Mouse (Mus musculus) olfactory bulb, adult 2 months (tissue): ENCODE results near the gene Ccdc86. TPM values are rescaled to one million over a fixed set of nuclear protein-coding genes. Genes with fewer than 3 reads are reported as not detected.

ENCODE experiments used
- H3K27ac ChIP-seq: fragments of 200-500 bp; 2 replicates; pipeline ENCODE4 v1.5.1; 2012; ENCODE audit warnings: low read depth, low read length; ENCODE audit not compliant: insufficient read depth
- H3K4me1 ChIP-seq: fragments of 200-500 bp; 2 replicates; pipeline ENCODE4 v1.6.1; 2012; ENCODE audit warnings: low read length; ENCODE audit not compliant: control insufficient read depth, insufficient read depth
- H3K4me3 ChIP-seq: fragments of 200-500 bp; 2 replicates; pipeline ENCODE4 v1.5.1; 2012; ENCODE audit warnings: mild to moderate bottlenecking, low read depth, low read length, moderate library complexity; ENCODE audit not compliant: insufficient read depth
- CTCF ChIP-seq: fragments of 200-500 bp; IDR thresholded peaks from 2 replicates; pipeline ENCODE4 v1.5.1; 2012; ENCODE audit warnings: low read depth, mild to moderate bottlenecking, low read length, moderate library complexity; ENCODE audit not compliant: insufficient read depth
- POLR2A ChIP-seq: fragments of 200-500 bp; IDR thresholded peaks from 2 replicates; pipeline ENCODE4 v1.6.1; 2012; ENCODE audit warnings: mild to moderate bottlenecking, low read depth, low read length, moderate library complexity; ENCODE audit not compliant: insufficient read depth
- WGBS: fragments of 180-500 bp; shearing (Covaris S2); methylation state at CpG from one replicate; pipeline ENCODE4 v1.1.7; 2018; 5-methylcytosine and 5-hydroxymethylcytosine counted together
- polyA plus RNA-seq: library from polyadenylated mRNA; stranded (reverse); fragments of >200 nt; gene quantifications from 2 replicates; pipeline ENCODE4 v1.2.4, GENCODE M21; 2012; ENCODE audit warnings: low replicate concordance; ENCODE audit not compliant: missing spikeins, insufficient read depth, insufficient read length

Ccdc86 gene
- polyA plus RNA-seq, 1 experiment: not detected

DNA sequence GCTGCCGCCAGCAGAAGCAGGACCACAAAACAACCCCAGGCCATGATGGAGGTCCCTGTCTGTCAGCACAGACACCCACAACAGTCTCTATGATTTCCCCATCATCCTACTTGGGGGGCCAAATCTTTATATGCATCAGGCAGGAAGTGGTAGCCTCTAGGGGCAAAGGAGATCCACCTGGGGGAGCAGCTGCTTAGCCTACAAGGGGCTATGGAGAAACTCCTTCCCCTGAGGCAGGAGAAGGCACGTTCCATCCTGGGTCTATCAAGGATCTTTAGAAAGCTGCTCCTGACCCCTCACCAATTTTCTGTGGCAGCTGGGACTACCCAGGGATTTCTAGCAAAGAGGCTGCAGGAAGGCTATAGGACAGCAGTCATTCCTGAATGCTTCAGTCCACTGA, 28.5 kb downstream of the Ccdc86 start, which contains the start of gene Zp1:
TSS of gene Zp1 (minus strand) at position 101 of the 400 bp plus-strand sequence.
- 76% methylated on average over 2 of the region's 2 CpGs for WGBS
- TF ChIP-seq CTCF (no peak), POLR2A (no peak)
- Histone ChIP-seq H3K4me1 (no peaks in the 10 kb centered on the region), H3K27ac (no peak within 1 kb of the TSS), H3K4me3 (no peak within 1 kb of the TSS)

DNA sequence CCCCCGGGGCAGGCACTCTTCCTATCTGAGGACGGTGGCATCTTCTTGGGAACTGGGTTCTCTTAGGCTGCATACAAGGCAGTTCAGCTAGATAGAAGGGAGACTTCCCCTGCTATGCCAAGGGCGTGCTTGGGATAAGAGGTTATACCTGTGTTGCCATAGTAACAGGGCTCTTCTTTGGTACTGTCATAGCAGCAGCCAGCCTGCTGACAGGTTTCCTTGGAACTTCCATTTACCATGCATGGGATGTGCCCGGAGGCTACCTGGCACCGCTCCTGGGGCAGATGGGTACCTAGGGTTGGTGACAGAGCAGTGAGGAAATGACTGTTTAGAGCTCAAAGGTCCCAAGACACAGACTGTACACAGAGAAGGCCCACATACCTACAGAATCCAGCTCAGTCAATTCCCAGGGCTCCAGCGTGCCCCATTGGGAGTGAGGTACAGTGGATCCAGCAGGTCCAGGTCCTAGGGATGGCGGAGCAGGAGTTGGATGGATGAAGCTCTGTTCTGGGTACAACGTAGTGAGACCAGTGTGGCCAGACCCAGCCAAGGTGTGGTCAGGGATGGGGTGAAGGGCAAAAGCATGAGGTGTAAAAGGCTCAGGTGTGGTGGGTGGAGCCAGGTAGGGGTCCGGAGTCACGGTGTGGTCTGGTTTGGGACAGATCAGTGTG, 30.6 kb downstream of the Ccdc86 start:
- no peak overlapping the region for H3K27ac ChIP-seq
- TF ChIP-seq CTCF: no peak
- no peak for TF ChIP-seq POLR2A
- no peak overlapping the region for H3K4me3 ChIP-seq
- H3K4me1 ChIP-seq: no peaks in the 10 kb centered on the region
- WGBS: 86% methylated on average over 10 of the region's 10 CpGs

DNA sequence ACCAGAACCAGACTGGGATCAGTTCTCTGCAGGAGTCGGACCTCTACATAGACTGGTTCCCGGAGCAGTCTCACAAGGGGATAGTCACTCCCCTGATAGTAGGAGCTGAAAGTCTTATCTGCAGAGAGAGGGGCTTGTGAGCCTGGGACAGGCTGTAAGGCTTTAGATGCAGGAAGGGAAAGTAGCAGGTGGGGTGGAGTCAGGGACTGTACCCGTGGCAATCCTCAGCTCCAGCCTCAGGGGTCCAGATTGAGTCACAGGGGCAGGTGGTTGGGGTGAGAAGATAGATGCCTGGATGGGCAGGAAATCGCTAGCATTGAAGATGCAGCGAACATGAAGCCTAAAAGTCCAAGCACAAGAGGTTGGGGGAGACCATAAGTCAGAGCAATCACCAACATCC, 32.6 kb downstream of the Ccdc86 start:
- no peak overlapping the region for H3K27ac ChIP-seq
- TF ChIP-seq POLR2A (no peak), CTCF (no peak)
- no peak overlapping the region for H3K4me3 ChIP-seq
- H3K4me1 ChIP-seq: 0 out of 2 replicates have a peak, but pooled peaks cover under 1% of the 10 kb centered on the region
- 72% methylated on average over 5 of the region's 5 CpGs for WGBS

DNA sequence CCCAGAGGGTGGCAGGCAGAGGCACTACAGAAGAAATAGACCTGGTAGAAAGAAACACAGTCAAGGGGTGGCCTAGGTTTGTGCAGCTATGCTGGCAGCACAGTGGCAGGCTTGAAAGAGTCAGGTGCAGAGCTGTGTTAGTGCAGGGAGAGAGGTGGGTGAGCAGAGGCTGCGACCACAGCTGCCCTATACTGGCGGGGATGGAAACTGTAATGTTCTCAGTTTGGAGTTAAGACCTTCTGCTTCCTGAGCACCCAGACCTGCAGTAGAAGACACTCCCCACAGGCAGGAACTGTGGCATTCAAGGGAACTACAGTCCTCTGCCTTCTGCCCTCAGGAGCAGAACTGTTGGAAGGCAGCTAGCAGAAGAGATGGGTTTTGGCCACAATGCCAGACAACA, 34.2 kb downstream of the Ccdc86 start:
- Histone ChIP-seq H3K4me1 (peaks cover 4% of the 10 kb centered on the region; the same call in 1 of the 2 replicates), H3K4me3 (no peak overlapping the region), H3K27ac (no peak overlapping the region)
- TF ChIP-seq POLR2A (no peak), CTCF (no peak)
- 78% methylated on average over 2 of the region's 2 CpGs for WGBS

GRCm38 (mm10) chr19:10914291-10914690, 34.8 kb downstream of the Ccdc86 start:
- Histone ChIP-seq H3K4me1 (peaks cover 4% of the 10 kb centered on the region; the same call in 1 of the 2 replicates), H3K27ac (no peak overlapping the region), H3K4me3 (no peak overlapping the region)
- TF ChIP-seq POLR2A (no peak), CTCF (no peak)
- WGBS: 69% methylated on average over 7 of the region's 7 CpGs

GRCm38 (mm10) chr19:10909087-10909721, 39.9 kb downstream of the Ccdc86 start:
- no peak overlapping the region for H3K27ac ChIP-seq
- H3K4me3 ChIP-seq: no peak overlapping the region
- peaks cover 9% of the 10 kb centered on the region; the same call in 1 of the 2 replicates for H3K4me1 ChIP-seq
- 70% methylated on average over 6 of the region's 6 CpGs for WGBS
- TF ChIP-seq CTCF (no peak), POLR2A (no peak)

DNA sequence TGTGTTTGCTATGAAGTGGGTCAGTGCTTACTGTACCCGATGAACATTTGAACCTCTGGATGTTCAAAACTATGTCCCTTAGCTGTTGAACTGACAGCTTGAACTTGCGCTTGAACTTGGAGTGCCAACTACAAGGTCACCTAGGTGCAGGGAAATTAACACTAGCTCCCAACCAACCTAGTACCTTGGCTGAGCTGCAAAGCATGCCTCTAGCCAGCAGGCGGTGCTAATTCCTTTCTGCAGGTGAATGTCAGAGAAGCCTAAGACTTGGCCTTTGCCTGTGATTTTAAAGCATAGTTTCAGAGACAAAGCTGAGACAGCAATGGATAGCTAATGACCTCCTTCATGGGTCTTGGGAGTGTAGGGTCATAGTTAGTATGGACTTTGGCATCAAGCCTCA, 41.2 kb downstream of the Ccdc86 start:
- 68% methylated on average over 3 of the region's 3 CpGs for WGBS
- H3K4me3 ChIP-seq: no peak overlapping the region

GRCm38 (mm10) chr19:10905728-10906000, 43.4 kb downstream of the Ccdc86 start:
- Histone ChIP-seq H3K4me3 (no peak overlapping the region), H3K27ac (peak overlapping the region; percentile 27), H3K4me1 (0 out of 2 replicates have a peak, but pooled peaks cover 4% of the 10 kb centered on the region)
- WGBS: 70% methylated on average over 5 of the region's 5 CpGs
- TF ChIP-seq POLR2A (no peak), CTCF (no peak)

More for the DNA sequence above, 41.2 kb downstream of the Ccdc86 start:
- Histone ChIP-seq H3K27ac (no peak overlapping the region), H3K4me1 (peaks cover 9% of the 10 kb centered on the region; the same call in 1 of the 2 replicates)
- TF ChIP-seq CTCF (no peak), POLR2A (no peak)

DNA sequence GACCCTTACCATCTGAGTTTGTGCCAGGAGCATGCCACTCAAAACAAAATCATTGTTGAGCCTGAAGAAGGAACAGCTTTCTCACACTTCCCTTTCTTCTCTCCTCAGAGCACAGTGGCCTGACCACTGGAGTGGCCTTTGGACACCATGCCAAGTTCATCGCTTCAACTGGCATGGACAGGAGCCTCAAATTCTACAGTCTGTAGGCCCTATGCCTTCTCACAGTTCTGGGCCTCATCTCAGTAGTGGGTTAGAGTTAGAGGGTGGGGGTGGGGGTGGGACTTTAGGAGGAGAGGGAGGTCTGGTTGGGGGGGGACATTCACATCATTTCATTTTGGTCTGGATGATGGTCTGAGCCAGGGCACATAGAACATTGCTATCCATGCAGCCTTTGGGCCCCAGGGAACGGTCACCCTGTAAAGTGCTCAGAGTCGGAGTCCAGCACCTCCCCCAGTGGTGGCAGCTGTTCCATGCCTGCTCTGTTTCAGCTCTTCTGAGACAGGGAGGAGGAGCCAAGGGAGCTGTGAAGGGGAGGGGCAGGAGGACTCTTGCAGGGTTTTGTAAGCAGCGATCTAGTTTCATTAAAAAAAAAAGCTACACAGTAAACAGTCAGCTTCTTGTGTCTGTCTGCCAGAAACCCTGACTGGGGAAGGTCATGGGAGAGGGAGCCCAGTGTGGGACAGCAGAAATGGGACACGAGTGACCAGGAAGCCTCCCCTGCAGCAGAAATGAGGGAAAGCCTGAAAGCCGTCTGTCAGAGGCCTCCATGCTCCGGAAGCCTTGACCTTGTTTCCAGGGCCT, 43.9 kb downstream of the Ccdc86 start:
- 0 out of 2 replicates have a peak, but pooled peaks cover 4% of the 10 kb centered on the region for H3K4me1 ChIP-seq
- no peak overlapping the region for H3K4me3 ChIP-seq
- TF ChIP-seq CTCF (no peak), POLR2A (no peak)
- WGBS: 42% methylated on average over 7 of the region's 7 CpGs
- H3K27ac ChIP-seq: peak overlapping the region; percentile 34
